Comparison of ENCODE assay signal across 13 mouse cellular contexts in the genomic region with DNA sequence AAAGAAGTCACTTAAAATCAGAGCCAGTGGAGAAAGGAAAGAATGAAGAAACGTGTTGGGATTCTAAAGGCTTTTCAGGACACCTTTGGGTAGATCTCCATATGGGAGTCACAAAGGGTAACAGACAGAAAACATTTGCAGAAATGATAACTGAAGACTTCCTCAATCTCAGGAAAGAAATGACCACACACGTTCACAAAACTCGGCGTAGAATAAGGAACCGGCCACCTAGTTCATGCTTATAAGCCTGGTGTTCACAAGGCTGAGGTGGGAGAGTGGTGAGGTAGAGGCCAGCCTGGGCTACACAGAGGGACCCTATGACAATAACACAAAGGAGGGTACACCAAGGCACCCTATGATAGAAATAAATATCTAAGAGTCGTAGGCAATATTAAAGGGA.
"Had no signal": no experiment of that assay in that cellular context is flagged by ENCODE, and none has a peak within 500 bp of the region (broad histone marks: within the 10 kb centered on the region; RNA-seq: fewer than 3 reads in every experiment).

No protein-coding gene starts in this region.

- H3K9me3 ChIP-seq: kidney, embryonic 15.5 days; limb, embryonic 10.5 days; liver, embryonic 12.5 days; liver, embryonic 15.5 days; lung, embryonic 15.5 days had no signal

- H3K27me3 ChIP-seq: kidney, embryonic 15.5 days; limb, embryonic 13.5 days; liver, embryonic 12.5 days; liver, embryonic 15.5 days; lung, embryonic 15.5 days; megakaryocyte, embryonic 14.5 days; midbrain, embryonic 13.5 days had no signal

- H3K27ac ChIP-seq: kidney, embryonic 15.5 days; limb, embryonic 10.5 days; limb, embryonic 13.5 days; liver, embryonic 12.5 days; liver, embryonic 15.5 days; lung, embryonic 15.5 days; midbrain, embryonic 10.5 days; midbrain, embryonic 13.5 days had no signal

- H3K36me3 ChIP-seq: kidney, embryonic 15.5 days; limb, embryonic 10.5 days; limb, embryonic 13.5 days; lung, embryonic 15.5 days had no signal

- DNase-seq: kidney, adult 11 months; lung, adult 18-20 months; right cerebral cortex, postnatal 25 days had no signal

- H3K9ac ChIP-seq: kidney, embryonic 15.5 days; limb, embryonic 13.5 days; liver, embryonic 12.5 days; liver, embryonic 15.5 days; lung, embryonic 15.5 days; midbrain, embryonic 13.5 days had no signal

- H3K4me1 ChIP-seq: kidney, embryonic 15.5 days; limb, embryonic 10.5 days; limb, embryonic 13.5 days; liver, embryonic 12.5 days; liver, embryonic 15.5 days; lung, embryonic 15.5 days; midbrain, embryonic 10.5 days; midbrain, embryonic 13.5 days had no signal

- H3K4me3 ChIP-seq: kidney, embryonic 15.5 days; limb, embryonic 10.5 days; limb, embryonic 13.5 days; liver, embryonic 12.5 days; liver, embryonic 15.5 days; lung, embryonic 15.5 days; megakaryocyte, embryonic 14.5 days; midbrain, embryonic 10.5 days; midbrain, embryonic 13.5 days had no signal

- ATAC-seq: liver, embryonic 12.5 days; midbrain, embryonic 13.5 days; midbrain, embryonic 16.5 days had no signal
